Mouse (Mus musculus) bone marrow macrophage, adult 2 months (primary cell): ENCODE measurements around the gene Bicc1.

Experiments
- CTCF ChIP-seq: IDR thresholded peaks from 2 replicates; pipeline ENCODE4 v1.5.1; 2012; ENCODE audit warnings: low read depth, mild to moderate bottlenecking, low read length, moderate library complexity
- POLR2A ChIP-seq: IDR thresholded peaks from 2 replicates; pipeline ENCODE4 v1.6.1; 2012; ENCODE audit warnings: mild to moderate bottlenecking, low read depth, low read length, borderline replicate concordance

DNA sequence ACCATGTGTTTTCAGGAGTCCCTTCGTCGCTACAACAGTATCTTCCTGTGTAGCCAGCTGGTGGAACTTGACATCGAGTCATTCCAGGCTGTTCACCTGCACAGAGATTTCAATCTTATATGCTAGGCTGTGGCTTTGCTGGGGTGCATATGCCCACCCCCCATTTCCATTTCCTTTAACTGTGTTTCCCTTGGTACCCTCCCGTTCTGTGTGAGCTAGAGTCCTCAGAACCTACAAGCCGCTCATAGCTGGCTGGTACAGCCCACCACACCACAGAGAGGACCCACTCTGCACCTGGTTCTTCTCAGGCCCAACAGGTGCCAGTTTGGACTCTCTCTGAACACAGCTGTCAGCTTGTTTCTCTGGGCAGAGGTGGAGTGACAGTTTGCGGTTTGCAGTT is 244.4 kb downstream of the Bicc1 start:
- no peak for TF ChIP-seq CTCF
- TF ChIP-seq POLR2A: no peak
